ENCODE assay signal across 8 mouse cellular contexts in genomic region chr4:135306533-135306932, GRCm38 (mm10). TPM values are rescaled to one million over a fixed set of nuclear protein-coding genes. Genes with fewer than 3 reads are reported as not detected.
A peak's percentile ranks its signal among the peaks of the same experiment; 100 is the strongest.
DNase-seq lines count a peak whose midpoint lies in the region; ATAC-seq lines count a peak whose summit lies in the region.

No protein-coding gene starts in this region.

- H3K36me3 ChIP-seq in kidney, embryonic 15.5 days = no peaks in the 10 kb centered on the region

- DNase-seq in layer of hippocampus, adult 9-11 months = peak; percentile 64
- no peak for DNase-seq in layer of hippocampus, postnatal 14 days (ENCODE audit: low spot score in 2 of 2)
- DNase-seq in lung, postnatal 14 days = peak; percentile 69
- DNase-seq in embryo, embryonic 10 days (ENCODE audit: low spot score) = no peak
- no peak for DNase-seq in left cerebral cortex, adult 18-20 months (ENCODE audit: low spot score in 2 of 2)
- no peak for DNase-seq in layer of hippocampus, postnatal 25 days (ENCODE audit: extremely low spot score in 1 of 2, low spot score in 1 of 2)

- H3K27ac ChIP-seq in brown adipose tissue, adult 24 weeks (replicated peaks; ENCODE audit: low read depth, low read length) = peak overlapping the region; percentile 94
- peak overlapping the region; percentile 49; the same call in 1 of the 2 replicates for H3K27ac ChIP-seq in kidney, embryonic 15.5 days

- H3K4me3 ChIP-seq in brown adipose tissue, adult 24 weeks (ENCODE audit: insufficient read depth, low read depth, low read length) = no peak overlapping the region
- H3K4me3 ChIP-seq in kidney, embryonic 15.5 days (replicated peaks) = no peak overlapping the region

- WGBS in kidney, embryonic 15.5 days = 62% methylated on average over 4 of the region's 4 CpGs

- H3K4me2 ChIP-seq in kidney, embryonic 15.5 days = no peak overlapping the region

- ATAC-seq in kidney, embryonic 15.5 days (replicated peaks; ENCODE audit: low FRiP score) = no peak

- H3K9me3 ChIP-seq in kidney, embryonic 15.5 days (replicated peaks) = no peaks in the 10 kb centered on the region

- no peaks in the 10 kb centered on the region for H3K27me3 ChIP-seq in kidney, embryonic 15.5 days

- H3K4me1 ChIP-seq in brown adipose tissue, adult 24 weeks (ENCODE audit: control insufficient read depth, insufficient read depth, insufficient read length, low read length) = peaks cover 22% of the 10 kb centered on the region
- H3K4me1 ChIP-seq in kidney, embryonic 15.5 days = peaks cover 40% of the 10 kb centered on the region

- H3K9ac ChIP-seq in kidney, embryonic 15.5 days = no peak overlapping the region

RNA-seq across cellular contexts. Expression of gene Clic4, which starts 33.9 kb away (rescaled TPM):
- 10 to 100 TPM; 37.8 to 40.9 TPM for total RNA-seq in layer of hippocampus, postnatal 14 days (2021)
- 112 and 125 TPM in 2 replicates for polyA plus RNA-seq in brown adipose tissue, adult 24 weeks (2012; ENCODE audit: insufficient read depth, insufficient read length, missing spikeins)
- 200 TPM in 2 replicates for polyA plus RNA-seq in kidney, embryonic 15.5 days (2015; fragmentation: Nextera tagmentation; extraction: Ambion mirVana)
- 10 to 100 TPM; 30.2 to 35.7 TPM for total RNA-seq in left cerebral cortex, adult 18-20 months (2021)
- total RNA-seq in layer of hippocampus, postnatal 25 days (2021) = 10 to 100 TPM; 36.9 to 38.9 TPM

RNA-seq across cellular contexts. Expression of gene Srrm1, which starts 46.6 kb away (rescaled TPM):
- 100 to 1,000 TPM; 124 to 133 TPM for total RNA-seq in layer of hippocampus, postnatal 14 days (2021)
- 32.7 and 42.7 TPM in 2 replicates for polyA plus RNA-seq in brown adipose tissue, adult 24 weeks (2012; ENCODE audit: insufficient read depth, insufficient read length, missing spikeins)
- polyA plus RNA-seq in kidney, embryonic 15.5 days (2015; fragmentation: Nextera tagmentation; extraction: Ambion mirVana) = 257 and 267 TPM in 2 replicates
- total RNA-seq in left cerebral cortex, adult 18-20 months (2021) = 100 to 1,000 TPM; 131 to 132 TPM
- total RNA-seq in layer of hippocampus, postnatal 25 days (2021) = 100 to 1,000 TPM; 102 to 140 TPM

Comparison
In these comparisons a context has a peak if more than half of its experiments do, and no peak if none do; other contexts are left out.
1. DNase-seq: peak in layer of hippocampus, adult 9-11 months (single experiment) and lung, postnatal 14 days (single experiment); none in layer of hippocampus, postnatal 14 days (0 of 2), embryo, embryonic 10 days (single experiment), left cerebral cortex, adult 18-20 months (0 of 2) and layer of hippocampus, postnatal 25 days (0 of 2).